Mouse (Mus musculus): ENCODE data around the gene Ptprs. TPM values are rescaled to one million over a fixed set of nuclear protein-coding genes. Genes with fewer than 3 reads are reported as not detected.

Gene Ptprs
- polyA plus RNA-seq, 1 experiment = 57.5 TPM

- H3K36me3 ChIP-seq (ENCODE audit: control insufficient read depth, insufficient read depth, low read length) = no peaks in the 10 kb centered on the region
- peaks cover 10% of the 10 kb centered on the region for H3K27me3 ChIP-seq (ENCODE audit: control insufficient read depth, insufficient read depth, low read length)
- no peak for DNase-seq (ENCODE audit: low read depth in 1 of 2, low spot score in 2 of 2)
- no peak for TF ChIP-seq POLR2A (IDR thresholded peaks at IDR 0.05; ENCODE audit: low read depth, low read length)
- no peak for TF ChIP-seq CTCF (IDR thresholded peaks at IDR 0.05; ENCODE audit: extremely low read depth, insufficient read depth, insufficient read length, insufficient replicate concordance)
- no peak overlapping the region for H3K27ac ChIP-seq (ENCODE audit: insufficient read depth, low read length)
- peaks cover 12% of the 10 kb centered on the region for H3K4me1 ChIP-seq (ENCODE audit: control insufficient read depth, insufficient read depth, insufficient read length)
- 75% methylated on average over 8 of the region's 8 CpGs for WGBS
- no peak overlapping the region for H3K4me3 ChIP-seq (ENCODE audit: extremely low read depth, insufficient read depth, insufficient read length)
Measured at GRCm38 (mm10) chr17:56469275-56469674, 7.0 kb downstream of the Ptprs start.

- no peak overlapping the region for H3K4me3 ChIP-seq (ENCODE audit: extremely low read depth, insufficient read depth, insufficient read length)
- no peaks in the 10 kb centered on the region for H3K36me3 ChIP-seq (ENCODE audit: control insufficient read depth, insufficient read depth, low read length)
- peaks cover 8% of the 10 kb centered on the region for H3K4me1 ChIP-seq (ENCODE audit: control insufficient read depth, insufficient read depth, insufficient read length)
- H3K27me3 ChIP-seq (ENCODE audit: control insufficient read depth, insufficient read depth, low read length) = peaks cover 8% of the 10 kb centered on the region; the same call in 1 of the 2 replicates
- 50% methylated on average over 7 of the region's 7 CpGs for WGBS
- DNase-seq (ENCODE audit: low read depth in 1 of 2, low spot score in 2 of 2) = no peak
- H3K27ac ChIP-seq (ENCODE audit: insufficient read depth, low read length) = no peak overlapping the region
- TF ChIP-seq POLR2A (IDR thresholded peaks at IDR 0.05; ENCODE audit: low read depth, low read length) = no peak
- no peak for TF ChIP-seq CTCF (IDR thresholded peaks at IDR 0.05; ENCODE audit: extremely low read depth, insufficient read depth, insufficient read length, insufficient replicate concordance)
Measured at GRCm38 (mm10) chr17:56468870-56469269, 7.4 kb downstream of the Ptprs start.

DNA sequence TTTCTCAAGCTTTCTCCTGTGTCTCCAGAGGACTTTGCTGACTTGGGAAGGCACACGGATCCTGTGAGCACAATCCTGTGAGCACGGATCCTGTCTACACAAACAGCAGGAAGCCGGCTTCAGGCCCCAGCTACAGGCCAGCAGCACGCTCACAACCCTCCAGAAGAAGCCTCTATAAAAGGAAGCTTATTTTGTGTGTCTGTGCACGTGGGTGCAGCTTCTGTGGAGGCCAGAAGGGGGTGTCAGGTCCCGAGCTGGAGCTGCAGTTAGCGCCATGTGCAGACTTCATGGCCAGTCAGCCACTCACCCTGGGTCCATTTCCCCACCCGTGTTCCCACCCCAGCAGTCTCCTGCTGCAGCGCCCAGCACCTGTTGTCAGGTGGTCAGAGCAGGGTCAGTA, 7.9 kb downstream of the Ptprs start:
- Histone ChIP-seq H3K4me1 (ENCODE audit: control insufficient read depth, insufficient read depth, insufficient read length) (peaks cover 3% of the 10 kb centered on the region; the same call in 1 of the 2 replicates), H3K27me3 (ENCODE audit: control insufficient read depth, insufficient read depth, low read length) (peaks cover 6% of the 10 kb centered on the region; the same call in 1 of the 2 replicates), H3K36me3 (ENCODE audit: control insufficient read depth, insufficient read depth, low read length) (no peaks in the 10 kb centered on the region), H3K4me3 (ENCODE audit: extremely low read depth, insufficient read depth, insufficient read length) (no peak overlapping the region), H3K27ac (ENCODE audit: insufficient read depth, low read length) (no peak overlapping the region)
- TF ChIP-seq CTCF (IDR thresholded peaks at IDR 0.05; ENCODE audit: extremely low read depth, insufficient read depth, insufficient read length, insufficient replicate concordance) (no peak), POLR2A (IDR thresholded peaks at IDR 0.05; ENCODE audit: low read depth, low read length) (no peak)
- 93% methylated on average over 9 of the region's 9 CpGs for WGBS
- DNase-seq (ENCODE audit: low read depth in 1 of 2, low spot score in 2 of 2) = no peak

GRCm38 (mm10) chr17:56467456-56467884, 8.8 kb downstream of the Ptprs start:
- no peak for TF ChIP-seq POLR2A (IDR thresholded peaks at IDR 0.05; ENCODE audit: low read depth, low read length)
- no peak for TF ChIP-seq CTCF (IDR thresholded peaks at IDR 0.05; ENCODE audit: extremely low read depth, insufficient read depth, insufficient read length, insufficient replicate concordance)
- DNase-seq (ENCODE audit: low read depth in 1 of 2, low spot score in 2 of 2) = no peak
- H3K27ac ChIP-seq (ENCODE audit: insufficient read depth, low read length) = no peak overlapping the region
- 80% methylated on average over 7 of the region's 7 CpGs for WGBS
- peaks cover 6% of the 10 kb centered on the region; the same call in 1 of the 2 replicates for H3K27me3 ChIP-seq (ENCODE audit: control insufficient read depth, insufficient read depth, low read length)
- no peak overlapping the region for H3K4me3 ChIP-seq (ENCODE audit: extremely low read depth, insufficient read depth, insufficient read length)
- no peaks in the 10 kb centered on the region for H3K36me3 ChIP-seq (ENCODE audit: control insufficient read depth, insufficient read depth, low read length)
- H3K4me1 ChIP-seq (ENCODE audit: control insufficient read depth, insufficient read depth, insufficient read length) = peaks cover 1% of the 10 kb centered on the region; the same call in 1 of the 2 replicates

DNA sequence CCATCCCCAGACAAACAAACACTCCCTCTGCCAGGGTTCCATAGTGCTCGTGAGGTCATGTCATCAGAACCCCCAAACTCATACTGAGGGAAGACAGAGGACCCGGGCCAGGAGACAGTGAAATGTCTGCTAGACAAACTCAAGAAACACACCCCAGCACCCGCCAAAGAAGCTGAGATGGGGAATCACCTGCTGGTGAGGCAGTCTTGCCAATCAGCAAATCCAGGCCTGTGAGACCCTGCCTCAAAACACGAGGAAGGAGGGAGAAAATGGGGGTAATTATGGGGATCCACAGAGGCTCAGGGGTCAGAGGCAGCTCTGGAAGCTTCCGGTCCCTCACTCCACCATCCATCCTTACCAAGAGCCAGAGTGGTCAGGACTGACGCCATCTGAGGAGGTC, 9.5 kb downstream of the Ptprs start:
- WGBS = 82% methylated on average over 6 of the region's 6 CpGs
- DNase-seq (ENCODE audit: low read depth in 1 of 2, low spot score in 2 of 2) = no peak
- H3K27ac ChIP-seq (ENCODE audit: insufficient read depth, low read length) = no peak overlapping the region
- no peaks in the 10 kb centered on the region for H3K36me3 ChIP-seq (ENCODE audit: control insufficient read depth, insufficient read depth, low read length)
- no peaks in the 10 kb centered on the region; the same call in 1 of the 2 replicates for H3K27me3 ChIP-seq (ENCODE audit: control insufficient read depth, insufficient read depth, low read length)
- TF ChIP-seq CTCF (IDR thresholded peaks at IDR 0.05; ENCODE audit: extremely low read depth, insufficient read depth, insufficient read length, insufficient replicate concordance) = no peak
- no peak for TF ChIP-seq POLR2A (IDR thresholded peaks at IDR 0.05; ENCODE audit: low read depth, low read length)
- no peak overlapping the region for H3K4me3 ChIP-seq (ENCODE audit: extremely low read depth, insufficient read depth, insufficient read length)
- no peaks in the 10 kb centered on the region; the same call in 1 of the 2 replicates for H3K4me1 ChIP-seq (ENCODE audit: control insufficient read depth, insufficient read depth, insufficient read length)

- no peaks in the 10 kb centered on the region for H3K36me3 ChIP-seq (ENCODE audit: control insufficient read depth, insufficient read depth, low read length)
- no peaks in the 10 kb centered on the region; the same call in 1 of the 2 replicates for H3K4me1 ChIP-seq (ENCODE audit: control insufficient read depth, insufficient read depth, insufficient read length)
- 84% methylated on average over 7 of the region's 7 CpGs for WGBS
- TF ChIP-seq POLR2A (IDR thresholded peaks at IDR 0.05; ENCODE audit: low read depth, low read length) (no peak), CTCF (IDR thresholded peaks at IDR 0.05; ENCODE audit: extremely low read depth, insufficient read depth, insufficient read length, insufficient replicate concordance) (no peak)
- H3K27ac ChIP-seq (ENCODE audit: insufficient read depth, low read length) = no peak overlapping the region
- no peak overlapping the region for H3K4me3 ChIP-seq (ENCODE audit: extremely low read depth, insufficient read depth, insufficient read length)
- H3K27me3 ChIP-seq (ENCODE audit: control insufficient read depth, insufficient read depth, low read length) = no peaks in the 10 kb centered on the region; the same call in 1 of the 2 replicates
- no peak for DNase-seq (ENCODE audit: low read depth in 1 of 2, low spot score in 2 of 2)
Measured at GRCm38 (mm10) chr17:56464817-56465216, 11.5 kb downstream of the Ptprs start.

- no peak for DNase-seq (ENCODE audit: low read depth in 1 of 2, low spot score in 2 of 2)
- no peaks in the 10 kb centered on the region for H3K36me3 ChIP-seq (ENCODE audit: control insufficient read depth, insufficient read depth, low read length)
- H3K4me3 ChIP-seq (ENCODE audit: extremely low read depth, insufficient read depth, insufficient read length) = no peak overlapping the region
- 88% methylated on average over 2 of the region's 2 CpGs for WGBS
- no peaks in the 10 kb centered on the region; the same call in 1 of the 2 replicates for H3K4me1 ChIP-seq (ENCODE audit: control insufficient read depth, insufficient read depth, insufficient read length)
- no peak overlapping the region for H3K27ac ChIP-seq (ENCODE audit: insufficient read depth, low read length)
- TF ChIP-seq CTCF (IDR thresholded peaks at IDR 0.05; ENCODE audit: extremely low read depth, insufficient read depth, insufficient read length, insufficient replicate concordance) (no peak), POLR2A (IDR thresholded peaks at IDR 0.05; ENCODE audit: low read depth, low read length) (no peak)
- H3K27me3 ChIP-seq (ENCODE audit: control insufficient read depth, insufficient read depth, low read length) = no peaks in the 10 kb centered on the region; the same call in 1 of the 2 replicates
Measured at GRCm38 (mm10) chr17:56464345-56464744, 11.9 kb downstream of the Ptprs start.

All from spleen, adult 2 months (tissue).